Mouse (Mus musculus) small intestine, adult 2 months (tissue): ENCODE data around the gene Podxl. TPM values are rescaled to one million over a fixed set of nuclear protein-coding genes. Genes with fewer than 3 reads are reported as not detected.

Experiments
- H3K27ac ChIP-seq: fragments of 200-500 bp; 2 replicates; pipeline ENCODE4 v1.5.1; 2012; ENCODE audit warnings: low read depth, low read length, control low read depth, inconsistent platforms; ENCODE audit not compliant: insufficient read depth
- H3K27me3 ChIP-seq: fragments of 200-500 bp; 2 replicates; pipeline ENCODE4 v1.6.1; 2012; ENCODE audit warnings: mild to moderate bottlenecking, moderate library complexity, low read length, inconsistent platforms; ENCODE audit not compliant: control insufficient read depth, insufficient read depth
- H3K36me3 ChIP-seq: fragments of 200-500 bp; 2 replicates; pipeline ENCODE4 v1.6.1; 2012; ENCODE audit warnings: mild to moderate bottlenecking, low read length, control low read depth, inconsistent platforms; ENCODE audit not compliant: control insufficient read depth, insufficient read depth
- H3K4me1 ChIP-seq: fragments of 200-500 bp; 2 replicates; pipeline ENCODE4 v1.6.1; 2012; ENCODE audit warnings: low read length, inconsistent platforms, mixed read lengths; ENCODE audit not compliant: control insufficient read depth, insufficient read depth, insufficient read length
- H3K4me3 ChIP-seq: fragments of 200-500 bp; 2 replicates; pipeline ENCODE4 v1.5.1; 2012; ENCODE audit warnings: low read depth, mild to moderate bottlenecking, control low read depth, inconsistent platforms, low read length, moderate library complexity
- CTCF ChIP-seq: fragments of 200-500 bp; IDR thresholded peaks from 2 replicates; pipeline ENCODE4 v1.5.1; 2012; ENCODE audit warnings: low read depth, mild to moderate bottlenecking, control low read depth, inconsistent platforms, low read length, moderate library complexity, mixed read lengths; ENCODE audit not compliant: insufficient replicate concordance, insufficient read length; ENCODE audit errors: extremely low read depth
- POLR2A ChIP-seq: fragments of 200-500 bp; IDR thresholded peaks from 2 replicates; pipeline ENCODE4 v1.6.1; 2012; ENCODE audit warnings: low read depth, mild to moderate bottlenecking, control low read depth, inconsistent platforms, low read length, moderate library complexity
- WGBS: fragments of 180-500 bp; shearing (Covaris S2); methylation state at CpG from one replicate; pipeline ENCODE4 v1.1.7; 2018; 5-methylcytosine and 5-hydroxymethylcytosine counted together
- polyA plus RNA-seq: library from polyadenylated mRNA; depleted of rRNA; stranded (reverse); fragments of >200 nt; gene quantifications from 2 replicates; pipeline ENCODE4 v1.2.3, GENCODE M21; 2012; rRNA removed

The Podxl gene
- polyA plus RNA-seq, 1 experiment, result 17.0 TPM

- H3K36me3 ChIP-seq, result peaks cover 29% of the 10 kb centered on the region
- WGBS, result 87% methylated on average over 2 of the region's 2 CpGs
These were observed 68.6 kb downstream of the Podxl start for GRCm38 (mm10) chr6:31495122-31495731.

DNA sequence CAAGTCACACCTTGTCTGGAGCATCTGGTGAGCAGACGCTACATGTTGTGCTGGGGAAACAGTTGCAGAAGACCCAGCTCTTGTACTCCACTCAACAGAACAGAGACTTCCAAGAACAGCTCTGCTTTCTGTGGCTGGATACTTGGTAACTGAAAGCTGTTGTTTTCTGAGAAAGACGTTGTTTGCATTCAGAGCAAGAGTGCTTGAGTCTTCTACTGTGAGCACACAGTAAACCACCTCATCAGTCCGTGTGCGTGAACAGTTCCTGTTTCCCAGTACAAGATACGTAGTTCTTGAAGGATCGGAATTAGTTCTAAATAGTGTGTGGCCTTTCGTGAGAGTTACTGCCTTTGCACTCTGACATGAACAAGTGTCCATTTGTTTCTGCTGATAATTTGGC is 73.8 kb downstream of the Podxl start:
- WGBS, result 93% methylated on average over 7 of the region's 7 CpGs
- peaks cover 24% of the 10 kb centered on the region for H3K36me3 ChIP-seq
- H3K27me3 ChIP-seq, result no peaks in the 10 kb centered on the region
- H3K4me1 ChIP-seq, result no peaks in the 10 kb centered on the region; the same call in 1 of the 2 replicates
- no peak overlapping the region for H3K27ac ChIP-seq
- TF ChIP-seq CTCF (no peak), POLR2A (no peak)
- no peak overlapping the region for H3K4me3 ChIP-seq

More at GRCm38 (mm10) chr6:31495122-31495731, 68.6 kb downstream of the Podxl start:
- Histone ChIP-seq H3K27me3 (no peaks in the 10 kb centered on the region), H3K4me3 (no peak overlapping the region), H3K4me1 (peaks cover 3% of the 10 kb centered on the region), H3K27ac (no peak overlapping the region)
- TF ChIP-seq CTCF (no peak), POLR2A (no peak)

DNA sequence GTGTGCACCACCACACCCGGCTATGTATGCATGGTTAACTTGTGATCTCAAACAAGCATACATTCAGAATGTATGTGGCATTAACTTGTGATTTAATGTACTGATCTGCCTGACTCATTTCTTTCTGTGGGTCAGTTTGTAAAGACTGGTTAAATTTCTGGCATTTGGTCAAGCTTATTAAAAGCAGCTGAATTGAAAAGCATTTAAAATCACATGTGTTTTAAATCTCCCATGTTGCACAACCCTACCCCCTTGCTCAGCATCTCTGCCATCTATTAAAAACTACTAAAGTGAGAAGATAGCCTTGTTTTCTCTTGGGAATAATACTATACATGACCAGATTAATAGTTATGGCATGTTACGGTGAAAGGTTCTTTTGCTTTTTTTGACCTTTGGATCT is 77.2 kb downstream of the Podxl start:
- Histone ChIP-seq H3K36me3 (peaks cover 15% of the 10 kb centered on the region), H3K4me1 (no peaks in the 10 kb centered on the region), H3K27ac (no peak overlapping the region), H3K27me3 (no peaks in the 10 kb centered on the region), H3K4me3 (no peak overlapping the region)
- WGBS, result 93% methylated on average over 2 of the region's 2 CpGs
- TF ChIP-seq POLR2A (no peak), CTCF (no peak)

GRCm38 (mm10) chr6:31480008-31480407 is 83.8 kb downstream of the Podxl start:
- WGBS, result 86% methylated on average over 4 of the region's 4 CpGs
- Histone ChIP-seq H3K36me3 (peaks cover 21% of the 10 kb centered on the region), H3K27me3 (no peaks in the 10 kb centered on the region), H3K4me3 (no peak overlapping the region), H3K4me1 (no peaks in the 10 kb centered on the region), H3K27ac (no peak overlapping the region)
- no peak for TF ChIP-seq POLR2A
- no peak for TF ChIP-seq CTCF

DNA sequence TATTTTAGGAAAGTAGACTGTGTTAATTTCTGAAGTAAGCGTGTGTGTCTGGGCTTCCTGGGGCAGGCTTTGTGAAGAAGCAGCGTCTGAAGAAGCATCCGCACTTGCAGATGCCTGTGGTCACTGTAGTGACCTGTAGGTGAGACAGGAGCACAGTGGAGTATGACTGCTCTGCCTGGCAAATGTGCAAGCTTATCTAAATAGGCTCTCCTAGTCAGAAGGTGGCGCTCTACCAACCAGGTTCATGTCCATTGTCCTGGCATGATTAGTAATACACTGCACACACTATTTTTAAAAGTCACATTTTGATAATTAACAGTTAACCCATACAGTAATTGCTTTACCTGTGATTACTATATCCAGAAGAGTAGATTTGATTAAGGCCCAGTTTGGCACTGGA is 85.6 kb downstream of the Podxl start:
- no peaks in the 10 kb centered on the region for H3K27me3 ChIP-seq
- no peak overlapping the region for H3K27ac ChIP-seq
- peaks cover 30% of the 10 kb centered on the region for H3K36me3 ChIP-seq
- TF ChIP-seq CTCF, result no peak
- no peaks in the 10 kb centered on the region for H3K4me1 ChIP-seq
- H3K4me3 ChIP-seq, result no peak overlapping the region
- 82% methylated on average over 4 of the region's 4 CpGs for WGBS

Other genes with a start within 250 kb of the Podxl start
- gene Mkln1, start 165.2 kb downstream of the Podxl start, polyA plus RNA-seq, result 3.0 and 9.8 TPM in 2 replicates